Mouse (Mus musculus) lung, adult 10 weeks (tissue): Measurements from ENCODE around the gene Mospd2. TPM values are rescaled to one million over a fixed set of nuclear protein-coding genes. Genes with fewer than 3 reads are reported as not detected.

Experiments used
- polyA plus RNA-seq: library from polyadenylated mRNA; stranded (reverse); fragments of 350-450 nt; fragmentation: Illumina TruSeq; extraction: RNeasy Lipid Tissue Mini Kit (QIAGEN cat#74804); gene quantifications from one replicate; pipeline ENCODE4 v1.2.3, GENCODE M21; 2014; ENCODE audit warnings: low read depth, low replicate concordance; ENCODE audit not compliant: insufficient read depth

Mospd2 gene
- 29.0 TPM for polyA plus RNA-seq

GRCm38 (mm10) chrX:164980193-164980775, at the start of gene Mospd2, which contains the start of gene Fancb:
Gene Mospd2 (minus strand): TSS chrX:164980375.
Gene Fancb (plus strand): TSS chrX:164980592.

GRCm38 (mm10) chrX:165004779-165005324, 24.7 kb upstream of the Mospd2 start, which contains the start of gene Gm17604:
Gene Gm17604 (minus strand): TSS chrX:165004829.

Other genes with a start within 250 kb of the Mospd2 start
- gene Fancb, start 217 bp upstream of the Mospd2 start, polyA plus RNA-seq: 2.8 TPM
- not detected for gene Gm17604, start 24.5 kb upstream of the Mospd2 start, polyA plus RNA-seq